Mouse (Mus musculus) midbrain, postnatal 0 days (tissue): ENCODE data around the gene Gas7. TPM values are rescaled to one million over a fixed set of nuclear protein-coding genes. Genes with fewer than 3 reads are reported as not detected.

Source experiments
- ATAC-seq: fragments of 200-750 bp; cut with Nextera tagmentation; 2 replicates; pipeline ENCODE4 v1.8.0; 2017; ENCODE audit warnings: moderate number of reproducible peaks, mild to moderate bottlenecking, moderate TSS enrichment, moderate library complexity; ENCODE audit not compliant: low FRiP score
- DNase-seq: peaks from one replicate; pipeline ENCODE4 v3.0.0-alpha.2; 2015; ENCODE audit warnings: low spot score
- H3K27ac ChIP-seq: fragments of 300-500 bp; sonication (generic); 2 replicates; pipeline ENCODE4 v1.5.1; 2014; ENCODE audit warnings: low read depth, mild to moderate bottlenecking, low read length, mixed read lengths
- H3K27me3 ChIP-seq: fragments of 300-500 bp; sonication (generic); 2 replicates; pipeline ENCODE4 v1.6.1; 2014; ENCODE audit warnings: low read length, control low read depth, mixed read lengths; ENCODE audit not compliant: insufficient read depth
- H3K36me3 ChIP-seq: fragments of 300-500 bp; sonication (generic); 2 replicates; pipeline ENCODE4 v1.6.1; 2014; ENCODE audit warnings: low read length, control low read depth, mixed read lengths; ENCODE audit not compliant: insufficient read depth
- H3K4me1 ChIP-seq: fragments of 300-500 bp; sonication (generic); 2 replicates; pipeline ENCODE4 v1.6.1; 2014; ENCODE audit warnings: mild to moderate bottlenecking, control low read depth, antibody characterized with exemption, low read length, mixed read lengths; ENCODE audit not compliant: insufficient read depth
- H3K4me2 ChIP-seq: fragments of 300-500 bp; sonication (generic); 2 replicates; pipeline ENCODE4 v1.6.1; 2014; ENCODE audit warnings: low read depth, mild to moderate bottlenecking, low read length, mixed read lengths; ENCODE audit not compliant: poor library complexity, severe bottlenecking
- H3K4me3 ChIP-seq: fragments of 300-500 bp; sonication (generic); 2 replicates; pipeline ENCODE4 v1.5.1; 2014; ENCODE audit warnings: low read depth, mild to moderate bottlenecking, low read length, moderate library complexity
- H3K9ac ChIP-seq: fragments of 300-500 bp; sonication (generic); replicated peaks from 2 replicates; pipeline ENCODE4 v1.6.1; 2014; ENCODE audit warnings: mild to moderate bottlenecking, low read length, moderate library complexity, mixed read lengths; ENCODE audit not compliant: poor library complexity, severe bottlenecking
- H3K9me3 ChIP-seq: fragments of 300-500 bp; sonication (generic); 2 replicates; pipeline ENCODE4 v1.6.1; 2016; ENCODE audit warnings: low read length, control low read depth
- CTCF ChIP-seq: IDR thresholded peaks from 2 replicates; pipeline ENCODE4 v1.5.1; 2016; ENCODE audit warnings: antibody characterized with exemption, mild to moderate bottlenecking
- WGBS: fragments of 180-500 bp; shearing (Covaris S2); extraction: QIAGEN DNeasy Blood & Tissue Kit; methylation state at CpG from one replicate; pipeline ENCODE4 v1.1.7; 2014; 5-methylcytosine and 5-hydroxymethylcytosine counted together
- polyA plus RNA-seq: library from polyadenylated mRNA; unstranded; fragments of >200 nt; fragmentation: Nextera tagmentation; extraction: Ambion mirVana; gene quantifications from 2 replicates; pipeline ENCODE4 v1.2.1, GENCODE M21; 2015
- total RNA-seq: library from RNA; depleted of rRNA; stranded (reverse); fragments of >200 nt; gene quantifications from 2 replicates; pipeline ENCODE4 v1.2.3, GENCODE M21; 2014

The Gas7 gene
- total and polyA plus RNA-seq, 2 experiments from 2014 or later: 82.1 to 118 TPM

DNA sequence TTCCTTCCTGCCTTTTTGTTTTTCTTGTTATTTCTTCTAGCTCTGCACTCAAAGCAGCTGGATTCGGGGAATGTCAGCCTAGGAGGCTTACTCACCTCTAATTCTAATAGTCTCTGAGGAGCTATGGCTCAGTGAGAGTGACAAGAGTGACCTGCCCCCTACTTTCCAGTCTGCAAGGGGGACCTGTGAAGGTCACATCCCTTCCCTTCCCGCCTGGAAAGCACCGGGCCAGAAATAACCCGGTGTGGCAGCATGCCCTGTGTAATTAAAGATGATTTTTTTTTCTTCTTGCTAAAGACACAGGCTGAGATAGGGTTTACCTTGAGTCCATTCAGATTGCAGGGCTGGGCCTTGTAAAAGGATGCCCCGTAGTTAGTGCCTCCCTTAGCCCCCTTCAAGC is 91.3 kb downstream of the Gas7 start:
- no peak for ATAC-seq
- Histone ChIP-seq H3K36me3 (no peaks in the 10 kb centered on the region), H3K9ac (no peak overlapping the region), H3K27me3 (no peaks in the 10 kb centered on the region), H3K4me1 (peaks cover 7% of the 10 kb centered on the region; the same call in 1 of the 2 replicates), H3K9me3 (no peaks in the 10 kb centered on the region), H3K4me2 (no peak overlapping the region), H3K27ac (no peak overlapping the region), H3K4me3 (no peak overlapping the region)
- no peak for DNase-seq
- TF ChIP-seq CTCF: no peak
- WGBS: 39% methylated on average over 5 of the region's 5 CpGs

- ATAC-seq (0 out of 2 replicates have a peak, but pooled peaks have one; percentile 52), DNase-seq (peak; percentile 82)
- 68% methylated on average over 4 of the region's 4 CpGs for WGBS
- no peaks in the 10 kb centered on the region for H3K27me3 ChIP-seq
- H3K36me3 ChIP-seq: no peaks in the 10 kb centered on the region
- no peak overlapping the region for H3K4me2 ChIP-seq
- peaks cover 7% of the 10 kb centered on the region; the same call in 1 of the 2 replicates for H3K4me1 ChIP-seq
- no peaks in the 10 kb centered on the region for H3K9me3 ChIP-seq
- H3K27ac ChIP-seq: peak overlapping the region; percentile 59
- H3K9ac ChIP-seq: no peak overlapping the region
- no peak for TF ChIP-seq CTCF
- no peak overlapping the region for H3K4me3 ChIP-seq
Observed at GRCm38 (mm10) chr11:67549306-67549705, 94.1 kb downstream of the Gas7 start.

DNA sequence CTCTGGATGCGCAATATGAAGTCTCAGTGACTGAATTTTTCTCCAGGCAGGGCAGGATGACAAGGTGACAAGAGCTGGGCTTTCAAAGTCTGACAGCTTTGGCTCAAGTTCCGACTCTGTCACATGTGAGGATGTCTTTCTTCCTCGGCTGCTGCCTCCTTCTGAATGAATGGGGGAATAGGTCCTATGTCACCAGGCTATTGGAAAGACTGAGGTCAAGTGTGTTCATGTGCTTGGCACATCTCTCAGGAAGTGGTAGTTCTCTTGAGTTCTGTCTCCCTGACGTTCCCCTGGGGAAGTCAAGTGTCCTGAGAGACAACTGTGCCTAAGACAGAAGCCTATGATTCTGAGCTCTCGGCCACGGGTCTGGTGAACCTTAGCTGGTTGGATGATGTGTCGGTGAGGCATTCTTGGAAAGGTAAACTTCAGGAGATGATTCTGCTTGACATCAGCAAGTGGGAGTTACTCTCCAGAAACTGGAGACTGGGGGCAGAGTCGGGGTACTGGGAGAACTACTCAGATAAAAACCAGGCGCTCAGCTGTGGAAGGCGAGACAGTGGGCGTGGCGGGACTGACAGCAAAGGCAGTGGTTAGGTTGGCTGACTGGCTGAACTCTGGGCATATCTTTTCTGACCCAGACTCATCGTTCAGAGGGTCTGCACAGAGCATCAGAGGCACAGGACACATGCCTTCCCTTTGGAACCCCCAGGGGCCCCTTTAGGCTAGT is 94.7 kb downstream of the Gas7 start:
- DNase-seq (no peak), ATAC-seq (no peak)
- Histone ChIP-seq H3K4me1 (peaks cover 7% of the 10 kb centered on the region; the same call in 1 of the 2 replicates), H3K27ac (peak overlapping the region; percentile 59; the same call in 1 of the 2 replicates), H3K9me3 (no peaks in the 10 kb centered on the region), H3K27me3 (no peaks in the 10 kb centered on the region), H3K9ac (no peak overlapping the region), H3K36me3 (no peaks in the 10 kb centered on the region), H3K4me3 (no peak overlapping the region), H3K4me2 (no peak overlapping the region)
- TF ChIP-seq CTCF: no peak
- WGBS: 77% methylated on average over 13 of the region's 13 CpGs

GRCm38 (mm10) chr11:67552400-67552799 is 97.2 kb downstream of the Gas7 start:
- H3K4me3 ChIP-seq: no peak overlapping the region
- 89% methylated on average over 8 of the region's 8 CpGs for WGBS
- H3K4me1 ChIP-seq: peaks cover 7% of the 10 kb centered on the region; the same call in 1 of the 2 replicates
- H3K9ac ChIP-seq: no peak overlapping the region
- H3K27me3 ChIP-seq: no peaks in the 10 kb centered on the region
- no peak overlapping the region for H3K27ac ChIP-seq
- ATAC-seq (no peak), DNase-seq (no peak)
- H3K36me3 ChIP-seq: no peaks in the 10 kb centered on the region
- H3K9me3 ChIP-seq: no peaks in the 10 kb centered on the region
- H3K4me2 ChIP-seq: no peak overlapping the region
- no peak for TF ChIP-seq CTCF

DNA sequence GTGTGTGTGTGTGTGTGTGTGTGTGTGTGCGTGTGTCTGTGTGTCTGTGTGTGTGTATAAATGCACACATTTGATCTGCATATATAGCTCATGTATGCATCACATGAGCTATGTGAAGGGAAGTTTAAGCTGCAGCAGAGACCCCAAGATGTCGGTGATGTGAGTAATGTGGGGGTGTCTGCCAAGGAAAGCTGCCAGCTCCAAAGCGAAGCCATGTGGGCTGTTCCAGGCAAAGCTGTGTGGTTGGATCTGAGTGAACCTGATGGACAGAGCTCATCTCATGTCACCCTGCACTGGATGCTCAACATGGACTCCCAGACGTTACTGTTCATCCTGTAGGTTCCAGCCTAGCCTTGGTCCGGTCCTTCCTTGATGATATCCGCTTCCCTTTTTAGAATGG is 99.0 kb downstream of the Gas7 start:
- Histone ChIP-seq H3K4me1 (peaks cover 13% of the 10 kb centered on the region; the same call in 1 of the 2 replicates), H3K27me3 (no peaks in the 10 kb centered on the region), H3K4me3 (no peak overlapping the region), H3K9me3 (no peaks in the 10 kb centered on the region), H3K9ac (no peak overlapping the region), H3K4me2 (no peak overlapping the region), H3K36me3 (no peaks in the 10 kb centered on the region), H3K27ac (no peak overlapping the region)
- DNase-seq: no peak
- ATAC-seq: no peak
- TF ChIP-seq CTCF: no peak
- 91% methylated on average over 6 of the region's 6 CpGs for WGBS

DNA sequence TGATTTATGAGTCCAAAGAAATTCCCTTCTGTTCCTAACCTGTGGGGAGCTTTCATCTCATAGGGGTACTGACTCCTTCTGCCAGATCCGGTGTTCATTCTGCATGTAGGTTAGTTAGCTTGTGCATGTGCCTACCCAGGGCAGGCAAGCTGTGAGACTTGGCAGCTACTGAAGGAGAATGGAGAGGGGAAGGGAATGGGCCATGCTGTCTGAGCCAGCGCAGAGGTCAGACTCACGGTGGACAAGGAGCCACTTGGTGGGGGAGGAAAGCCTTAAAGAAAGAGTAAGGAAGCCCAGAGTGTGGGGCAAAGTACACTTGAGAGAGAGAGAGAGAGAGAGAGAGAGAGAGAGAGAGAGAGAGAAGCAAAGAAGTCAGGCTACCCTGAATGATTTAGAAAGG is 101.1 kb downstream of the Gas7 start:
- no peak for TF ChIP-seq CTCF
- DNase-seq (peak; percentile 65), ATAC-seq (no peak)
- no peak overlapping the region for H3K9ac ChIP-seq
- no peak overlapping the region for H3K4me3 ChIP-seq
- H3K27me3 ChIP-seq: no peaks in the 10 kb centered on the region
- H3K27ac ChIP-seq: peak overlapping the region; percentile 32; the same call in 1 of the 2 replicates
- no peak overlapping the region for H3K4me2 ChIP-seq
- H3K36me3 ChIP-seq: no peaks in the 10 kb centered on the region
- no peaks in the 10 kb centered on the region for H3K9me3 ChIP-seq
- WGBS: 51% methylated on average over 3 of the region's 3 CpGs
- H3K4me1 ChIP-seq: peaks cover 13% of the 10 kb centered on the region; the same call in 1 of the 2 replicates
